Mouse (Mus musculus): ENCODE results near the gene 4932438H23Rik. TPM values are rescaled to one million over a fixed set of nuclear protein-coding genes. Genes with fewer than 3 reads are reported as not detected.

4932438H23Rik gene
- polyA plus RNA-seq (2012; rRNA removed; ENCODE audit: low replicate concordance): 0.08 and 0.27 TPM in 2 replicates

GRCm38 (mm10) chr16:91095022-91095421 is at the start of gene 4932438H23Rik:
TSS of gene 4932438H23Rik (minus strand) at chr16:91095122.

GRCm38 (mm10) chr16:91044270-91045182 is 50.4 kb downstream of the 4932438H23Rik start, which contains the start of gene Paxbp1:
TSS of gene Paxbp1 (minus strand) at chr16:91044543.

GRCm38 (mm10) chr16:91011021-91011683 is 83.8 kb downstream of the 4932438H23Rik start, which contains the start of gene Synj1:
TSS of gene Synj1 (minus strand) at chr16:91011308.

Other genes with a start within 250 kb of the 4932438H23Rik start
- 8.7 and 31.3 TPM in 2 replicates for gene Cfap298, start 160.0 kb downstream of the 4932438H23Rik start, polyA plus RNA-seq (2012; rRNA removed; ENCODE audit: low replicate concordance)
- 23.9 and 34.8 TPM in 2 replicates for gene Synj1, start 83.8 kb downstream of the 4932438H23Rik start, polyA plus RNA-seq (2012; rRNA removed; ENCODE audit: low replicate concordance)
- 9.7 and 24.4 TPM in 2 replicates for gene Paxbp1, start 50.6 kb downstream of the 4932438H23Rik start, polyA plus RNA-seq (2012; rRNA removed; ENCODE audit: low replicate concordance)
- 0.13 and 0.22 TPM in 2 replicates for gene Olig2, start 130.3 kb upstream of the 4932438H23Rik start, polyA plus RNA-seq (2012; rRNA removed; ENCODE audit: low replicate concordance)
- 0.29 and 1.1 TPM in 2 replicates for gene Olig1, start 174.7 kb upstream of the 4932438H23Rik start, polyA plus RNA-seq (2012; rRNA removed; ENCODE audit: low replicate concordance)

Data from mammary gland, adult 2 months (tissue).